Mouse (Mus musculus) lung, postnatal 0 days (tissue): ENCODE data around the gene Dnah14.

ENCODE experiments used
- CTCF ChIP-seq: IDR thresholded peaks from 2 replicates; pipeline ENCODE4 v1.5.1; 2016; ENCODE audit warnings: antibody characterized with exemption, mild to moderate bottlenecking
- EP300 ChIP-seq: IDR thresholded peaks from 2 replicates; pipeline ENCODE4 v1.6.1; 2016; ENCODE audit warnings: antibody characterized with exemption, mild to moderate bottlenecking, control low read depth

- TF ChIP-seq EP300: peak; percentile 90
- no peak for TF ChIP-seq CTCF
Observed at GRCm38 (mm10) chr1:181860659-181861058, 284.3 kb downstream of the Dnah14 start.
